In the genomic region with DNA sequence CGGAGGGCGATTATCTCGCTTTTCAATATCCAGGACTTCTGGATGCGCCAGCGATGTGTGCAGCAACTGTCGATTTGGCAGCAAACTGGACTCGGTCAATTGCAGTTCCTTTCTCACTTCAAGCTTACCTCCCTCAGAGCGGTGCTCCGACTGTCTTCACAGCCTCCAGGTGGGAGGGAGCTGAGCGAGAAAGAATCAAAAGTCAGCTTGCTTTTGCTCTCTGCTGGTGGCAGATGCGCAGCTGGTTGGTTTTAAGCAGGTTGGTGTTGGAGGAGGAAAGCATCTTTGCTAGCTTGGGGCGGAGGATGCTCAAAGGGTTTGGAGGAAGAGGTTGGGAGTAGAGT, we compare ENCODE assay signal across 8 mouse cellular contexts. TPM values are rescaled to one million over a fixed set of nuclear protein-coding genes. Genes with fewer than 3 reads are reported as not detected.
DNase-seq lines count a peak whose midpoint lies in the region; ATAC-seq and TF ChIP-seq lines count a peak whose summit lies in the region.

Gene Egfem1, plus strand, starts transcription at position 72 of the 344 bp plus-strand sequence.

- DNase-seq in gastrocnemius, adult 2 months, result no peak
- DNase-seq in gastrocnemius, postnatal 10 days, result no peak
- DNase-seq in forebrain, postnatal 0 days, result peak; percentile 66
- no peak for DNase-seq in left cerebral cortex, postnatal 10 days (ENCODE audit: extremely low spot score in 1 of 2, low spot score in 2 of 2)
- DNase-seq in thymus, postnatal 4 days, result no peak
- no peak for DNase-seq in c-Kit-positive CD71-positive TER-119-positive erythroid progenitor cells, embryonic 14.5 days (ENCODE audit: low spot score)

- no peaks in the 10 kb centered on the region for H3K9me3 ChIP-seq in ES-Bruce4 (replicated peaks; ENCODE audit: control insufficient read depth, insufficient read depth, low read length, poor library complexity, severe bottlenecking)
- no peaks in the 10 kb centered on the region for H3K9me3 ChIP-seq in forebrain, postnatal 0 days (ENCODE audit: low read length)
- H3K9me3 ChIP-seq in neural tube, embryonic 14.5 days (ENCODE audit: control insufficient read depth, low read length), result no peaks in the 10 kb centered on the region

- H3K27me3 ChIP-seq in ES-Bruce4 (ENCODE audit: control insufficient read depth, insufficient read depth, low read length, poor library complexity, severe bottlenecking), result no peaks in the 10 kb centered on the region; the same call in none of the 2 replicates
- H3K27me3 ChIP-seq in forebrain, postnatal 0 days (ENCODE audit: insufficient read depth, low read length), result 0 out of 2 replicates have a peak, but pooled peaks cover 5% of the 10 kb centered on the region
- no peaks in the 10 kb centered on the region for H3K27me3 ChIP-seq in neural tube, embryonic 14.5 days (ENCODE audit: control insufficient read depth, insufficient read depth, low read length)

- no peak within 1 kb of the TSS for H3K27ac ChIP-seq in gastrocnemius, adult 2 months
- no peak within 1 kb of the TSS for H3K27ac ChIP-seq in ES-Bruce4 (ENCODE audit: insufficient read depth, low read length)
- peak within 1 kb of the TSS; percentile 29; the same call in 1 of the 2 replicates for H3K27ac ChIP-seq in forebrain, postnatal 0 days (ENCODE audit: low read depth, low read length)
- H3K27ac ChIP-seq in neural tube, embryonic 14.5 days (ENCODE audit: low read depth, low read length), result peak within 1 kb of the TSS; percentile 57

- ATAC-seq in forebrain, postnatal 0 days, result peak; percentile 67
- peak; percentile 63 for ATAC-seq in neural tube, embryonic 14.5 days (ENCODE audit: low read depth)

- no peak within 1 kb of the TSS for H3K9ac ChIP-seq in ES-Bruce4 (ENCODE audit: low read depth, poor library complexity, severe bottlenecking)
- H3K9ac ChIP-seq in forebrain, postnatal 0 days, result peak within 1 kb of the TSS; percentile 59
- H3K9ac ChIP-seq in neural tube, embryonic 14.5 days (replicated peaks; ENCODE audit: low read depth, low read length), result peak within 1 kb of the TSS; percentile 39

- H3K4me1 ChIP-seq in ES-Bruce4 (ENCODE audit: control insufficient read depth, insufficient read depth, low read length), result no peaks in the 10 kb centered on the region
- no peaks in the 10 kb centered on the region for H3K4me1 ChIP-seq in forebrain, postnatal 0 days (ENCODE audit: insufficient read depth)
- H3K4me1 ChIP-seq in neural tube, embryonic 14.5 days (ENCODE audit: control insufficient read depth, insufficient read depth, low read length), result peaks cover 11% of the 10 kb centered on the region; the same call in 1 of the 2 replicates

- WGBS in forebrain, postnatal 0 days, result 2% methylated on average over 12 of the region's 12 CpGs
- WGBS in neural tube, embryonic 14.5 days, result 4% methylated on average over 12 of the region's 12 CpGs

- TF ChIP-seq EP300 in ES-Bruce4 (IDR thresholded peaks at IDR 0.05; ENCODE audit: insufficient read depth, low read depth, low read length), result no peak

- no peak for TF ChIP-seq CTCF in gastrocnemius, adult 2 months (IDR thresholded peaks at IDR 0.05)
- no peak for TF ChIP-seq CTCF in ES-Bruce4 (IDR thresholded peaks at IDR 0.05; ENCODE audit: low read depth, low read length)
- TF ChIP-seq CTCF in forebrain, postnatal 0 days (IDR thresholded peaks at IDR 0.05; ENCODE audit: low read depth), result peak; percentile 22; the same call in 1 of the 2 replicates

- H3K36me3 ChIP-seq in ES-Bruce4 (ENCODE audit: control insufficient read depth, insufficient read depth, low read length, poor library complexity, severe bottlenecking), result no peaks in the 10 kb centered on the region
- H3K36me3 ChIP-seq in forebrain, postnatal 0 days (ENCODE audit: insufficient read depth), result no peaks in the 10 kb centered on the region
- H3K36me3 ChIP-seq in neural tube, embryonic 14.5 days (ENCODE audit: control insufficient read depth, insufficient read depth, low read length), result no peaks in the 10 kb centered on the region

- peak within 1 kb of the TSS; percentile 93 for H3K4me2 ChIP-seq in forebrain, postnatal 0 days (ENCODE audit: low read depth)
- H3K4me2 ChIP-seq in neural tube, embryonic 14.5 days (ENCODE audit: low read depth, low read length), result peak within 1 kb of the TSS; percentile 92

- H3K4me3 ChIP-seq in gastrocnemius, adult 2 months, result peak within 1 kb of the TSS; percentile 67
- peak within 1 kb of the TSS; percentile 47 for H3K4me3 ChIP-seq in ES-Bruce4 (ENCODE audit: low read depth, low read length)
- peak within 1 kb of the TSS; percentile 60 for H3K4me3 ChIP-seq in forebrain, postnatal 0 days (ENCODE audit: low read depth, low read length)
- H3K4me3 ChIP-seq in neural tube, embryonic 14.5 days (ENCODE audit: low read depth, low read length), result peak within 1 kb of the TSS; percentile 58

- intact Hi-C loops in gastrocnemius, adult 2 months (cut with DNase I), result no loop called here
- intact Hi-C loops in left cerebral cortex, postnatal 10 days (cut with DNase I), result no loop called here

- no peak for TF ChIP-seq POLR2A in ES-Bruce4 (IDR thresholded peaks at IDR 0.05; ENCODE audit: insufficient read depth, low read length)

RNA-seq across cellular contexts. Expression of gene Egfem1, which starts in this region (rescaled TPM):
- total RNA-seq in gastrocnemius, adult 2 months (2021), result under 1 TPM in 1 of 2 experiments, not detected in 1; 0.08 TPM
- under 1 TPM; 0.61 to 0.99 TPM for total RNA-seq in gastrocnemius, postnatal 10 days (2021)
- not detected in 2 replicates for polyA plus RNA-seq in ES-Bruce4 (2011; ENCODE audit: insufficient read depth, insufficient read length, low read depth, missing spikeins)
- 14.3 and 21.8 TPM in 2 replicates for total RNA-seq in forebrain, postnatal 0 days (2014; rRNA removed)
- polyA plus RNA-seq in forebrain, postnatal 0 days (2015; fragmentation: Nextera tagmentation; extraction: Ambion mirVana), result 4.6 and 5.0 TPM in 2 replicates
- total RNA-seq in left cerebral cortex, postnatal 10 days (2021), result 10 to 100 TPM; 17.3 to 19.3 TPM
- polyA plus RNA-seq in neural tube, embryonic 14.5 days (2014; fragmentation: Nextera tagmentation; extraction: Ambion mirVana), result 7.4 and 8.6 TPM in 2 replicates

Comparison
In these comparisons a context has a peak if more than half of its experiments do, and no peak if none do; other contexts are left out.
1. H3K27ac ChIP-seq: peak in forebrain, postnatal 0 days (single experiment) and neural tube, embryonic 14.5 days (single experiment); none in gastrocnemius, adult 2 months (single experiment) and ES-Bruce4 (single experiment).
2. Peak in every context shown above with its lines, with median percentiles within 50 percentile points of each other: H3K4me3 ChIP-seq.